In the genomic region with DNA sequence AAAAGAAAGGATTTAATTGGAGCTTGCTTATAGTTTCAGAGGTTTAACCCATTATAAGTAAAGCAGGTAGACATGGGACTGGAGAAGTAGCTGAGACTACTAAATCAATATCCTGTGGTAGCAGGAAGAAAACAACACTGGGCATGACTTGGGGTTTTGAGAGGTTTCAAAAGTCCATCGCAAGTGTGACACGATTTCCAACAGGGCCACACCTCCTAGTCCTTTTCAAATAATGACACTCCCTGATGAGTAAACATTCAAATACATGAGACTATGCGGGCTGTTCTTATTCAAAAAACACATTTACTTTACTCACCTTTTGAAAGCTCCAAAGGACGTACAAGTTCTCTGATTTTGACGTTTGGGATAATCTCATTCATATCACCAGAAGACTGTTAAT, we compare ENCODE assay signal across 24 mouse cellular contexts.
"Had no signal": no experiment of that assay in that cellular context is flagged by ENCODE, and none has a peak within 500 bp of the region (broad histone marks: within the 10 kb centered on the region; RNA-seq: fewer than 3 reads in every experiment).

No protein-coding gene starts in this region.

- H3K4me2 ChIP-seq: liver, embryonic 13.5 days; liver, embryonic 15.5 days; lung, embryonic 15.5 days; midbrain, embryonic 11.5 days; midbrain, embryonic 13.5 days; midbrain, embryonic 15.5 days; neural tube, embryonic 13.5 days; neural tube, embryonic 15.5 days had no signal

- ATAC-seq: liver, postnatal 0 days; lung, postnatal 0 days had no signal

- H3K9me3 ChIP-seq: liver, embryonic 13.5 days; liver, embryonic 15.5 days; lung, embryonic 15.5 days; midbrain, embryonic 13.5 days; midbrain, embryonic 15.5 days; neural tube, embryonic 13.5 days; neural tube, embryonic 15.5 days had no signal

- H3K27me3 ChIP-seq: liver, embryonic 13.5 days; liver, embryonic 15.5 days; lung, embryonic 15.5 days; megakaryocyte, embryonic 14.5 days; midbrain, embryonic 13.5 days; midbrain, embryonic 15.5 days; neural tube, embryonic 13.5 days; neural tube, embryonic 15.5 days had no signal

- H3K4me1 ChIP-seq: liver, embryonic 13.5 days; liver, embryonic 15.5 days; lung, embryonic 15.5 days; megakaryocyte, embryonic 14.5 days; midbrain, embryonic 13.5 days; neural tube, embryonic 13.5 days; neural tube, embryonic 15.5 days had no signal

- H3K36me3 ChIP-seq: liver, embryonic 13.5 days; liver, embryonic 15.5 days; lung, embryonic 15.5 days; midbrain, embryonic 13.5 days; midbrain, embryonic 15.5 days; neural tube, embryonic 13.5 days; neural tube, embryonic 15.5 days had no signal

- H3K9ac ChIP-seq: liver, embryonic 13.5 days; liver, embryonic 15.5 days; liver, postnatal 0 days; lung, embryonic 15.5 days; midbrain, embryonic 13.5 days; midbrain, embryonic 15.5 days; neural tube, embryonic 13.5 days; neural tube, embryonic 15.5 days had no signal

- DNase-seq: liver, embryonic 13.5 days; liver, postnatal 0 days; lung, adult 2 months; lung, postnatal 14 days; lung, postnatal 36 days; retina, postnatal 1 day; right cerebral cortex, adult 18-20 months; right cerebral cortex, postnatal 25 days; right cerebral cortex, postnatal 4 days; spleen, adult 18-20 months; thymus, adult 18-20 months; thymus, postnatal 14 days; thymus, postnatal 36 days had no signal

- H3K27ac ChIP-seq: liver, embryonic 13.5 days; liver, embryonic 15.5 days; lung, embryonic 15.5 days; macrophage; midbrain, embryonic 13.5 days; midbrain, embryonic 15.5 days; neural tube, embryonic 13.5 days; neural tube, embryonic 15.5 days had no signal

- H3K4me3 ChIP-seq: liver, embryonic 13.5 days; liver, embryonic 15.5 days; lung, embryonic 15.5 days; megakaryocyte, embryonic 14.5 days; midbrain, embryonic 13.5 days; midbrain, embryonic 15.5 days; myocyte; neural tube, embryonic 13.5 days; neural tube, embryonic 15.5 days had no signal
